In genomic region chr4:54533846-54534245, GRCm38 (mm10) we compare ENCODE assay signal across 8 mouse cellular contexts.
DNase-seq lines count a peak whose midpoint lies in the region; ATAC-seq and TF ChIP-seq lines count a peak whose summit lies in the region.

No protein-coding gene starts in this region.

- H3K9ac ChIP-seq in intestine, embryonic 16.5 days (ENCODE audit: low read depth, low read length), result no peak overlapping the region
- no peak overlapping the region for H3K9ac ChIP-seq in intestine, embryonic 15.5 days
- no peak overlapping the region for H3K9ac ChIP-seq in hindbrain, embryonic 11.5 days (ENCODE audit: low read depth, low read length)
- H3K9ac ChIP-seq in midbrain, embryonic 16.5 days (ENCODE audit: low read depth, low read length), result no peak overlapping the region; the same call in 1 of the 2 replicates
- no peak overlapping the region for H3K9ac ChIP-seq in intestine, postnatal 0 days (ENCODE audit: low read depth, low read length)

- H3K27me3 ChIP-seq in intestine, embryonic 16.5 days (replicated peaks; ENCODE audit: control insufficient read depth, insufficient read depth, low read length), result no peaks in the 10 kb centered on the region
- H3K27me3 ChIP-seq in intestine, embryonic 15.5 days (replicated peaks), result no peaks in the 10 kb centered on the region
- no peaks in the 10 kb centered on the region for H3K27me3 ChIP-seq in embryonic facial prominence, embryonic 10.5 days (replicated peaks; ENCODE audit: low read depth, poor library complexity, severe bottlenecking)
- H3K27me3 ChIP-seq in hindbrain, embryonic 11.5 days (ENCODE audit: control insufficient read depth, insufficient read depth, low read length), result no peaks in the 10 kb centered on the region
- H3K27me3 ChIP-seq in midbrain, embryonic 16.5 days (ENCODE audit: control insufficient read depth, insufficient read depth, low read depth, low read length), result no peaks in the 10 kb centered on the region
- H3K27me3 ChIP-seq in intestine, postnatal 0 days (replicated peaks; ENCODE audit: control insufficient read depth, insufficient read depth, low read length), result no peaks in the 10 kb centered on the region

- H3K36me3 ChIP-seq in intestine, embryonic 16.5 days (ENCODE audit: control insufficient read depth, insufficient read depth, low read length), result no peaks in the 10 kb centered on the region
- no peaks in the 10 kb centered on the region for H3K36me3 ChIP-seq in intestine, embryonic 15.5 days
- H3K36me3 ChIP-seq in embryonic facial prominence, embryonic 10.5 days (replicated peaks), result no peaks in the 10 kb centered on the region
- H3K36me3 ChIP-seq in hindbrain, embryonic 11.5 days (ENCODE audit: control insufficient read depth, insufficient read depth, low read length), result no peaks in the 10 kb centered on the region
- no peaks in the 10 kb centered on the region for H3K36me3 ChIP-seq in midbrain, embryonic 16.5 days (ENCODE audit: control insufficient read depth, insufficient read depth, low read length)
- no peaks in the 10 kb centered on the region for H3K36me3 ChIP-seq in intestine, postnatal 0 days (ENCODE audit: control insufficient read depth, insufficient read depth)

- no peak for TF ChIP-seq CTCF in intestine, postnatal 0 days (IDR thresholded peaks at IDR 0.05; ENCODE audit: low read depth)

- H3K9me3 ChIP-seq in intestine, embryonic 16.5 days (ENCODE audit: control insufficient read depth, low read length), result no peaks in the 10 kb centered on the region
- H3K9me3 ChIP-seq in intestine, embryonic 15.5 days, result no peaks in the 10 kb centered on the region
- no peaks in the 10 kb centered on the region for H3K9me3 ChIP-seq in embryonic facial prominence, embryonic 10.5 days
- H3K9me3 ChIP-seq in hindbrain, embryonic 11.5 days (ENCODE audit: control insufficient read depth, low read length), result no peaks in the 10 kb centered on the region
- no peaks in the 10 kb centered on the region for H3K9me3 ChIP-seq in midbrain, embryonic 16.5 days (replicated peaks; ENCODE audit: control insufficient read depth, low read length, poor library complexity, severe bottlenecking)
- no peaks in the 10 kb centered on the region for H3K9me3 ChIP-seq in intestine, postnatal 0 days (ENCODE audit: control insufficient read depth)

- DNase-seq in embryonic facial prominence, embryonic 10.5 days (ENCODE audit: low spot score), result peak; percentile 28
- DNase-seq in hindbrain, embryonic 11.5 days (ENCODE audit: low spot score), result peak; percentile 46
- no peak for DNase-seq in gastrocnemius, adult 8-10 months (ENCODE audit: low spot score in 2 of 2)

- H3K4me2 ChIP-seq in intestine, embryonic 16.5 days (ENCODE audit: low read depth, low read length), result no peak overlapping the region
- no peak overlapping the region for H3K4me2 ChIP-seq in intestine, embryonic 15.5 days (replicated peaks)
- H3K4me2 ChIP-seq in hindbrain, embryonic 11.5 days (replicated peaks; ENCODE audit: low read depth, low read length), result no peak overlapping the region
- H3K4me2 ChIP-seq in midbrain, embryonic 16.5 days (ENCODE audit: low read length), result no peak overlapping the region
- H3K4me2 ChIP-seq in intestine, postnatal 0 days (replicated peaks; ENCODE audit: low read depth), result no peak overlapping the region

- no peaks in the 10 kb centered on the region for H3K4me1 ChIP-seq in intestine, embryonic 16.5 days (ENCODE audit: control insufficient read depth, insufficient read depth, low read length)
- H3K4me1 ChIP-seq in intestine, embryonic 15.5 days (replicated peaks), result no peaks in the 10 kb centered on the region
- H3K4me1 ChIP-seq in embryonic facial prominence, embryonic 10.5 days, result peaks cover 21% of the 10 kb centered on the region
- peaks cover 6% of the 10 kb centered on the region; the same call in 1 of the 2 replicates for H3K4me1 ChIP-seq in hindbrain, embryonic 11.5 days (replicated peaks; ENCODE audit: control insufficient read depth, insufficient read depth, low read length)
- peaks cover 11% of the 10 kb centered on the region; the same call in 1 of the 2 replicates for H3K4me1 ChIP-seq in midbrain, embryonic 16.5 days (ENCODE audit: control insufficient read depth, insufficient read depth, low read length)
- H3K4me1 ChIP-seq in intestine, postnatal 0 days (replicated peaks; ENCODE audit: control insufficient read depth, insufficient read depth, low read length), result no peaks in the 10 kb centered on the region

- no peak overlapping the region for H3K4me3 ChIP-seq in intestine, embryonic 16.5 days (ENCODE audit: low read length)
- no peak overlapping the region for H3K4me3 ChIP-seq in intestine, embryonic 15.5 days (replicated peaks)
- H3K4me3 ChIP-seq in embryonic facial prominence, embryonic 10.5 days, result no peak overlapping the region
- H3K4me3 ChIP-seq in hindbrain, embryonic 11.5 days (ENCODE audit: low read depth, low read length), result no peak overlapping the region
- no peak overlapping the region for H3K4me3 ChIP-seq in midbrain, embryonic 16.5 days (ENCODE audit: low read depth, low read length)
- no peak overlapping the region for H3K4me3 ChIP-seq in intestine, postnatal 0 days (ENCODE audit: low read depth, low read length)

- peak; percentile 70 for ATAC-seq in intestine, embryonic 16.5 days
- no peak for ATAC-seq in intestine, embryonic 15.5 days
- ATAC-seq in hindbrain, embryonic 11.5 days (ENCODE audit: low FRiP score), result peak; percentile 87
- ATAC-seq in midbrain, embryonic 16.5 days, result peak; percentile 84
- ATAC-seq in erythroblast, adult 5-6 weeks (replicated peaks; ENCODE audit: low FRiP score, poor library complexity, severe bottlenecking), result no peak
- no peak for ATAC-seq in intestine, postnatal 0 days

- WGBS in intestine, embryonic 16.5 days, result 35% methylated on average over 2 of the region's 2 CpGs
- WGBS in intestine, embryonic 15.5 days, result 20% methylated on average over 2 of the region's 2 CpGs
- WGBS in embryonic facial prominence, embryonic 10.5 days, result 20% methylated on average over 2 of the region's 2 CpGs
- WGBS in hindbrain, embryonic 11.5 days, result 14% methylated on average over 2 of the region's 2 CpGs
- WGBS in midbrain, embryonic 16.5 days, result 6% methylated on average over 2 of the region's 2 CpGs
- WGBS in intestine, postnatal 0 days, result 47% methylated on average over 2 of the region's 2 CpGs

- H3K27ac ChIP-seq in intestine, embryonic 16.5 days (ENCODE audit: low read length), result no peak overlapping the region
- H3K27ac ChIP-seq in intestine, embryonic 15.5 days, result no peak overlapping the region
- H3K27ac ChIP-seq in embryonic facial prominence, embryonic 10.5 days (replicated peaks), result peak overlapping the region; percentile 57
- H3K27ac ChIP-seq in hindbrain, embryonic 11.5 days (ENCODE audit: low read depth, low read length), result 0 out of 2 replicates have a peak overlapping the region, but pooled peaks have one; percentile 1
- H3K27ac ChIP-seq in midbrain, embryonic 16.5 days (ENCODE audit: low read length), result no peak overlapping the region
- no peak overlapping the region for H3K27ac ChIP-seq in intestine, postnatal 0 days (ENCODE audit: low read depth, low read length)

Comparison
In these comparisons a context has a peak if more than half of its experiments do, and no peak if none do; other contexts are left out.
1. ATAC-seq: peak in intestine, embryonic 16.5 days (single experiment), hindbrain, embryonic 11.5 days (single experiment) and midbrain, embryonic 16.5 days (single experiment); none in intestine, embryonic 15.5 days (single experiment), erythroblast, adult 5-6 weeks (single experiment) and intestine, postnatal 0 days (single experiment).
2. H3K27ac ChIP-seq: peak in embryonic facial prominence, embryonic 10.5 days (single experiment) and hindbrain, embryonic 11.5 days (single experiment); none in intestine, embryonic 16.5 days (single experiment), intestine, embryonic 15.5 days (single experiment), midbrain, embryonic 16.5 days (single experiment) and intestine, postnatal 0 days (single experiment).
3. DNase-seq: peak in embryonic facial prominence, embryonic 10.5 days (single experiment) and hindbrain, embryonic 11.5 days (single experiment); none in gastrocnemius, adult 8-10 months (0 of 2).